Mouse (Mus musculus) macrophage (primary cell): Measurements from ENCODE around the gene Gstm3. TPM values are rescaled to one million over a fixed set of nuclear protein-coding genes. Genes with fewer than 3 reads are reported as not detected.
A peak's percentile ranks its signal among the peaks of the same experiment; 100 is the strongest.
"Not testable (repeated sequence)": the region's sequence is repeated elsewhere in the genome, so short reads cannot be mapped to it uniquely, and the experiment has no call there.

Experiments
- H3K27ac ChIP-seq: fragments of 350-480 bp; formaldehyde crosslinking; 2 replicates; pipeline ENCODE4 v1.9.0; 2021
- H3K36me3 ChIP-seq: fragments of 350-480 bp; formaldehyde crosslinking; 2 replicates; pipeline ENCODE4 v1.9.0; 2021; ENCODE audit errors: inconsistent target
- H3K4me3 ChIP-seq: fragments of 350-480 bp; formaldehyde crosslinking; 2 replicates; pipeline ENCODE4 v1.9.0; 2021; ENCODE audit errors: inconsistent target
- H3K79me2 ChIP-seq: fragments of 350-480 bp; formaldehyde crosslinking; 2 replicates; pipeline ENCODE4 v1.9.0; 2021; ENCODE audit errors: inconsistent target
- WGBS: methylation state at CpG from one replicate; pipeline ENCODE4 v1.1.7; 2026; ENCODE audit warnings: inconsistent platforms; ENCODE audit not compliant: missing documents; 5-methylcytosine and 5-hydroxymethylcytosine counted together
- polyA plus RNA-seq: library from polyadenylated mRNA; stranded (reverse); fragments of 250-400 nt; gene quantifications from 3 replicates; pipeline ENCODE4 v1.2.4, GENCODE M21; 2018; ENCODE audit warnings: inconsistent platforms
- total RNA-seq, 78 experiments: library from RNA; depleted of rRNA; stranded (reverse); fragments of 250-400 nt; gene quantifications; 1 replicate in 9 of 78; 2 replicates in 24 of 78; 3 replicates in 43 of 78; 4 replicates in 2 of 78; pipeline ENCODE4 v1.2.4; 2018; ENCODE audit warnings: inconsistent platforms in 56 of 78

The Gstm3 gene
- total RNA-seq (2018; cell fraction: chromatin; rRNA removed), result not detected
- total RNA-seq (2018; cell fraction: cytosol; rRNA removed), result not detected
- not detected for total RNA-seq (2018; cell fraction: nucleus; rRNA removed)
- polyA plus RNA-seq, result not detected in 3 replicates

DNA sequence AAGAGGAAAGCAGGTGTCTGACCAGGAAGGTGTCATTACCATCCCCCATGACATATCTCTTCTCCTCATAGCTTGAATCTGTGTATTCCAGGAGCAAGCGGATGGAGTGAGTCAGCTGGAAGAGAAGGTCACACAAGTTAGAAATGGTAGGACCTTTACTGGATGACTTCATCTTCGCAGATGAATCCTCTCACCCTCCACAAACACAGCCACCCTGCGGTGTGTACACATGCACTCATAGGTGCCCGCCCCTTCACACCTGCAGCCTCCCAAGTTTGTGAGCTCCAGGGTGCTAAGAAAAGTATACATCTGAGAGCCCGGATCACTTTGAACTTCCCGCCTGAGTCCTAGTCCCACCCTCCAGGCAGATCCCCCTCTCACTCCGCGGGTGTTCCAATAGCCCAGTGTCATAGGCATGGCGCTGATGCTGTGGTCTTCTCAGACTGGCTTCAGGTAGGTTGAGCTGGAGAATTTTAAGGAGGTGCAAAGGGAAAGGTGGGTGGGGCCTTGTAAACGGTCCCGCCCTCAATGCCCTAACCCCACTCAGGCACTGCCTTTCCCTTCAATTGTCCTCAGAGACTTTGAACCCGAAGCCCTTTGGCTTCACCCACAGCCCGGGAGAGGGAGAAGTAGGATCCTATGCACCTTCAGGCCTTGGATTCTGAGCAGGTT lies at the start of gene Gstm3:
TSS of gene Gstm3 (minus strand) at position 560 of the 672 bp plus-strand sequence.
- Histone ChIP-seq H3K4me3 (no peak within 1 kb of the TSS), H3K36me3 (no peaks in the 10 kb centered on the region), H3K79me2 (no peaks in the 10 kb centered on the region), H3K27ac (no peak within 1 kb of the TSS)
- 79% methylated on average over 13 of the region's 13 CpGs for WGBS

DNA sequence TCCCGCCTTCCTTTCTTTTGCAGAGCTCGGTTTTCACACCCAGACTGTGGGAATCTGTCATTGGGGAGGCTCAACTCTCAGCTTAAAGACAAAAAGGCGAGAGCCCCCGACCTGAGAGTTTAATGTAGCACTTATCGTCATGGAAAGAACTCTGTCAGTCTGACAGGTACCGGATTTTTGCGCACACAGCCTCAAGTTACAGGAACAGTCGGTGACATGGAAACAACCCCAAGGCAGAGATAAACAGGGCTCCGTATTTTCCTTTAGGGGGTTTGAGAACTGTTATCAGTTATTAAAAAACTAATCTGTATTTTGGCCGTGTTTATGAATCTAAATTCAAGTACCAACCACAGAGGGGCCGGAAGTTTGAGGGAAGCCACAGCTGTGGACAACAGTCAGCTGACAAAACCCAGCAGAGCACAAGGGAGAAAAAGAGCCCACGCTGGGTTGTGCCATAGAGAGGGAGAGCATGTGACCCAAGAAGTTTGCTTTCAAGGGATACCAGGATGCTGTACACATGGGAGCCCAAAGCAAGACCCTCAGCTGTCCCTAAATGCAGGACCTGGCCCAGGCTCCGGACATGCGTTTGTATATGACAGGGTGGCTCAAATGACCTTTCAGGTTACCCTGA lies 49.2 kb upstream of the Gstm3 start:
- Histone ChIP-seq H3K27ac (peak overlapping the region; percentile 95), H3K79me2 (no peaks in the 10 kb centered on the region; the same call in 1 of the 2 replicates), H3K4me3 (peak overlapping the region; percentile 46), H3K36me3 (no peaks in the 10 kb centered on the region)
- whole genome bisulfite sequencing, result 10% methylated on average over 14 of the region's 14 CpGs

DNA sequence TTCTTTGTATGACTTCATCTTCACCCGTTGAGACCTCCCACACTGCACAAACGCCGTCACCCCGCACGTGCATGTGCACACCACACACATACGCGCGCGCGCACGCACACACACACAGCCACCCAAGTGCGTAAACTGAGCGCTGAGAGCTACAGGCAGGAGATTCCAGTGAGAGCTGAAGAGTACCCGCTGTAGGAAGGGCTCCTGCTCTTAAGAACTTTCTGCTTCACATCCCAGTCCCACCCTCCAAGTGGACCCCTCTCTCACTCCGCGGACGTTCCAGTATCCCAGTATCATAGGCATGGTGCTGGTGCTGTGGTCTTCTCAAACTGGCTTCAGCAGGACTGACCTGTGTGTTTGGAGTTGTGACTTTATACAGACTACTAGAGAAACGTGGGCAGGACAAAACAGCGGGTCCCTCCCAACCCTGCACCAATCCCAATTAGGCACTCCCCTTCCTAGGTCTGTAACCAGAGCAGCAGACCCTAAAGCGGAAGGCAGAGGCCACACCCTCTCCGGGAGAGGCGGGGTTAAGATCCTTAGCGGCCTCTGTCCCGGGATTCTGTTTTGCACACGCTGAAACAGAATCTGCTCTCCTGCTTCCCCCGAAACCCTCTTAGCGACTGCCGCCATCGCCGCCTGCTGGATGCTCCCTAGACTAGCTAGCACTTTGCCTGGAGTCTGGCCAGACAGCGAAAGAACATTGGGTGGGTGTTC lies 48.5 kb upstream of the Gstm3 start, which contains the start of gene Gstm1:
TSS of gene Gstm1 (minus strand) at position 501 of the 717 bp plus-strand sequence.
- H3K27ac ChIP-seq, result peak within 1 kb of the TSS; percentile 95
- H3K36me3 ChIP-seq, result no peaks in the 10 kb centered on the region
- under 1% methylated on average over 31 of the region's 31 CpGs for WGBS
- no peaks in the 10 kb centered on the region; the same call in 1 of the 2 replicates for H3K79me2 ChIP-seq
- peak within 1 kb of the TSS; percentile 46 for H3K4me3 ChIP-seq

DNA sequence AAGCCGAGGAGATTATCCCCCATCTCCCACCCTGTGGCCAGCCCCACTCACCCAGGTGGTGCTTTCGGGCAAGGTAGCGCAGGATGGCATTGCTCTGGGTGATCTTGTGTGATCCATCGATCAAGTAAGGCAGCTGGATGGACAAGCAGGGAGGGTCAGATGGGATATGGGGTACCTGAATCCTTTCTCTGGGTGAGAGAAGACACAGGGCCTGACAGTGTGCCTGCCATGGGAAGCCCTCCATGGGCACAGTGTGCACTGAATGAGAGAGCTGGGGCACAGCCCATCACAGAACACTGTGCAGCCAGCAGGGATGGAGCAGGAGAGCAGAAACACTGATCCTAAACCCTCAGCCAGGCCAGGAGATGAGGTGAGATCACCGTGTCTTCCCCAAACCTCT lies 47.4 kb upstream of the Gstm3 start:
- WGBS, result 85% methylated on average over 5 of the region's 5 CpGs
- not testable (repeated sequence) for H3K79me2 ChIP-seq, H3K36me3 ChIP-seq
- H3K4me3 ChIP-seq, result peak overlapping the region; percentile 46; the same call in 1 of the 2 replicates
- H3K27ac ChIP-seq, result peak overlapping the region; percentile 95; the same call in 1 of the 2 replicates

DNA sequence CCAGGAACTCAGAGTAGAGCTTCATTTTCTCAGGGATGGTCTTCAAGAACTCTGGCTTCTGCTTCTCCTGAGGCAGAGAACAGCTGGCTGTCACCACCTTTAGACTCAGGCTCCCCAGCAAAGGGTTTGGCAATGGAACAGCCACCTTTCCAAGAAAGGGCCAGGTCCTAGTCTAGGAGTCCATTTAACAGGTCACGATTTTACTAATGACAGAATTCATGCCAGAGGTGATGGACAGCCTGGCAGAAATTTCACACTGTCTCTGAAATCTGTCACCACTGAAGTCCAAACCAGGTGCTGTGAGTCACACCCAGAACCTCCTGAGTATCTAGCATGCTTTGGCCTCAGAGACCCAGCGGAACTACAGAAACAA lies 45.9 kb upstream of the Gstm3 start:
- 97% methylated on average over 2 of the region's 2 CpGs for WGBS
- Histone ChIP-seq H3K36me3 (no peaks in the 10 kb centered on the region), H3K79me2 (no peaks in the 10 kb centered on the region; the same call in 1 of the 2 replicates), H3K4me3 (no peak overlapping the region), H3K27ac (no peak overlapping the region)

DNA sequence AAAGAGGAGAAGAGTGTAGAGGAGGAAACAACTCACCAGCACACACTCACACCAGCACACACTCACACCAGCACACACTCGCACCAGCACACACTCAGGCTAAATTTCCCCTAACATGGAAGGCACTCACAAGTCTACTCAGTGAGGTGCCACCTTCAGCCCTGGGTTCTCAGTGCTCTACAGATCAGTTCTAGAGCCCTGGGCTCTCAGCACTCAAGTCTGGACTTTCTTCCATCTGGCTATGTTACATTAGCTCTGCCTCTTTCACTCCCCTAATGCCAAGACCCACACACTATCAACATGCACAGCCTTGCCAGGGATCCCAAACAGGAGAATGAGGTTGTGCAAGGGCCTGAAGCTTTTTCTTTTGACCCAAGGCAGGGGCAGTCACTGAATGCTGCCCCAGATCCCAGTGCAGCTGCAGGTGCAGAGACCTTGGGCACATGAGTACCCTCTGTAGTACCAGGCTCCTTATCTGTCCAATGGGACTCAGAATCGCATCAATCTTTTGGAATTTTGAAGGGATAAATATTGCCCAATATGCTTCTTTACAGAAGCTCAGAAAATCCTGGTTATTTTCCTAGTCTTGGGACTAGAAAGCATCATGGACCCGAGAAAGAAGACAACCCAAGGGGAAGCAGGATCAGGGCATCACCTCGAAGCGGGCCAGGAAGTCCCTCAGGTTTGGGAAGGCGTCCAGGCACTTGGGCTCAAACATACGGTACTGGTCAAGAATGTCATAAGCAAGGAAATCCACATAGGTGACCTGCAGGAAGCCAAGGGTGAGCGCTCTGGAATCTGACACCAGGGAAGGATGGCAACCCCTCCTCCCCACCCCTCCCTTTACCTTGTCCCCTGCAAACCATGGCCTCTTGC lies 45.3 kb upstream of the Gstm3 start:
- H3K27ac ChIP-seq, result peak overlapping the region; percentile 69
- 92% methylated on average over 5 of the region's 8 CpGs for WGBS

DNA sequence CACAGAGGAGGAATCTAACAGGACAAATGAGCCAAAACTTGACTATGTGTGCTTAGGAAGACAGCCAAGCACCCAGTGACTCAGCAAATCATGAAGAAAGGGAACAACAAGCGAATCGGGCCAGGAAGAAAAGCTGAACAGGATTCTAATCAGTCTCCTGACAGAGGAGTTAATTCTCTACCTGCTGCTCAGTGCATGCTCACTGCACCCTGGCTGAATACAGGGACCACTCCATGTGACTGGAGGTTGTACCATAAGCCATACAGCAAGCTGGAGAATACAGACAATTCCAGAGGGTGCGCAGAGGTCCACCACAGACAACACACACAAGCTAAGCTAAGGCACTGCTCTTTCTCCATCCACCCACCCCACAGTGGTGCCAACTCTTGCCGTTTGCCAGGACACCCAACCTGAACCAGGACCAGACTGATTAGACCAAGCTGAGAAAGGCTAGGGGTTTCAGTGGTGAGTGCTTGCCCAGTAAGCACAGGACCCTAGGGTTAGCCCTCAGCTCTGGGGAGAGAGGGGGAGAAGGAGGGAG lies 44.3 kb upstream of the Gstm3 start:
- 21% methylated on average over 4 of the region's 4 CpGs for WGBS
- Histone ChIP-seq H3K36me3 (no peaks in the 10 kb centered on the region), H3K27ac (peak overlapping the region; percentile 69), H3K4me3 (no peak overlapping the region), H3K79me2 (no peaks in the 10 kb centered on the region; the same call in 1 of the 2 replicates)

More for the DNA sequence above, 45.3 kb upstream of the Gstm3 start:
- no peaks in the 10 kb centered on the region for H3K36me3 ChIP-seq
- H3K4me3 ChIP-seq, result no peak overlapping the region
- H3K79me2 ChIP-seq, result no peaks in the 10 kb centered on the region; the same call in 1 of the 2 replicates

DNA sequence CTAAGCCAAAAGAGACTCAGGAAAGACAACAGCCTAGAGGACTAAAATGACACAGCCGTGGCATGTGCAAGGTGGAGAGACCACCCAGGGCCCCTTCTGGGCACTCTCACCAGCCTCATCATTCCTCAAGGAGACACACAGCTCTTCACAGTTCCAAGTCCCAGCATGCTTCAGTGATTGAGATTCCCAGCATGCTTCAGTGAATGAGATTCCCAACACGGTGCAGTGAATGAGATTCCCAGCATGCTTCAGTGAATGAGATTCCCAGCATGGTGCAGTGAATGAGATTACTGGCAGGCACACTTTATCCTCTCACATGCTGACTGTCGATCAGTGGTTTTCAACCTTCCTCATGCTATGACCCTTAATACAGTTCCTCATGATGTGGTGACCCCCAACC lies 42.5 kb upstream of the Gstm3 start:
- Histone ChIP-seq H3K36me3 (no peaks in the 10 kb centered on the region), H3K79me2 (no peaks in the 10 kb centered on the region; the same call in 1 of the 2 replicates), H3K4me3 (no peak overlapping the region), H3K27ac (no peak overlapping the region)
- 98% methylated on average over 3 of the region's 3 CpGs for WGBS

DNA sequence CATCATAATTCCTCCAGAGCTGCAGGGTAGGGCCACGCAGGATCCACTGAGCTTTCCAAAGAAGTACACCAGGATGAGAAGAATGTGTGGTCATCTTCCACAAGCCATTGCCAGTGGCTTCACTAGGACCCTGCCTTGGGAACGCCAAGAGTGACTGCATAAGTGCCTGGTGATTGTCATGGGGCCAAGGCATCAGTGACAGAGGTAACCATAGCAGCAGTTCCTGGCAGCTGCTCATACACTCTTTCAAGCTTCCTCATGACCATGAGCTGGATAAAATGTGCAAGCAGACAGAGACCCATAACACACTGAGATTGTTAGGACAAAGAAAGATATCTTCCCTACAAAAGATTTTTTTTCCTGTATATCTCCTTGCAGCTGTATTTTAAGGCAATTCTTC lies 41.2 kb upstream of the Gstm3 start:
- no peaks in the 10 kb centered on the region for H3K79me2 ChIP-seq
- H3K4me3 ChIP-seq, result no peak overlapping the region
- 73% methylated on average over 2 of the region's 2 CpGs for WGBS
- H3K27ac ChIP-seq, result peak overlapping the region; percentile 21
- no peaks in the 10 kb centered on the region for H3K36me3 ChIP-seq

DNA sequence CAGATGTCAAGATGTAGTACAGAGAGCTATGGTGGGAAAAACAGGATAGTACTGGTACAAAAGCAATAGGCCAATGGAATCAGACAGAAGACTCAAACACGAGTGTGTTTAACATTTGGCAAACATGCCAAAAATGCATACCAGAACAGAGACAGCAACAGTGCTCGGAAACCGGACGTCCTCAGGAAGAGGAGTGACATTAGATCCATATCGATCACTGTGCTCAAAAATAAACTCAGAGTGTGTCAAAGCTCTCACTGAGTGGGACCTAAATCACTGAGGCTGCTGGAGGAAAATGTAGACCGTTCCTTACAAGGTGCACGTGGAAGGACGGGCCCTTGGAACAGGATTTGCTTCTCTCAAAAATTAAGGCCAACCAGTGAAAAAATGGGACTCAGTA lies 32.9 kb upstream of the Gstm3 start:
- Histone ChIP-seq H3K27ac (no peak overlapping the region), H3K79me2 (no peaks in the 10 kb centered on the region), H3K36me3 (no peaks in the 10 kb centered on the region), H3K4me3 (no peak overlapping the region)
- WGBS, result 87% methylated on average over 8 of the region's 8 CpGs

DNA sequence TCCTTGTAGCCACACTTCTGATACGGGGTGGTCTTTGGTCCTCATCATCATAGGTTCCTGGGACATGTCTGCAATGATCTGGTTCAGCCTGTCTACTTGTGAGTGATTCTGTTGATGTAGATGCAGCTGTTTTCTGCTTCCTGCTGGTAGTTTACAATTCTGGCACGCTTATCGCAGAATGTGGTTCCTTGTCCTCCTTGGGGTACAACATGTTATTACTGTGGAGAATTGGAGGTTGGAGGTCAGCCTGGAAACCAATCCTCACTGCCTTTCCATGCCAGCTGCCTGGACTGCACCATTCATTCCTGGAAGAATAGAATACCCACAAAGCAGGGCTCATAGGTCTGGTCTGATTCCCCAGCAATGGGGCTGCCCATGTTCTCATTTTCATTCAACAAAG lies 30.4 kb upstream of the Gstm3 start:
- Histone ChIP-seq H3K79me2 (no peaks in the 10 kb centered on the region), H3K27ac (no peak overlapping the region), H3K4me3 (no peak overlapping the region), H3K36me3 (no peaks in the 10 kb centered on the region)
- 93% methylated on average over 3 of the region's 3 CpGs for WGBS

DNA sequence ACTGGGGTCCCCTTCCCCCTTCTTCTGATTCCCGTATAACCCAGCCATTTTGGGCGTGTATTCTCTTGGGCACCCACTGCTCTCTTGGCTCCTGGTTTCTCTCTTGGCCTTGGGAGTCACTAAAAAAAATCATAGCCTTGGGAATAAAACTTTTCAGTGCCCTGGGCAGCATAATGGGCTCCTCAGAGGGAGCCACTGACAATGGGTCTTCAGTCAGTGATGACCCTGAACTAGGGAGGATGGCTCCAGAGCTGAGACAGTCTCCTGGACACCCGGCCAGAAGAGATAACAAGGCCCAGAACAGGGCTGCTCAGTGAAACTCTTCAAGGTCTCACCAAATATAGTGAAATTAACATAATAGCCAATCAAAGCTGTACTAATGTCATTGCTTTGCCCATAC lies 29.5 kb upstream of the Gstm3 start:
- Histone ChIP-seq H3K36me3 (no peaks in the 10 kb centered on the region), H3K79me2 (no peaks in the 10 kb centered on the region), H3K27ac (no peak overlapping the region), H3K4me3 (no peak overlapping the region)
- 85% methylated on average over 3 of the region's 3 CpGs for WGBS

DNA sequence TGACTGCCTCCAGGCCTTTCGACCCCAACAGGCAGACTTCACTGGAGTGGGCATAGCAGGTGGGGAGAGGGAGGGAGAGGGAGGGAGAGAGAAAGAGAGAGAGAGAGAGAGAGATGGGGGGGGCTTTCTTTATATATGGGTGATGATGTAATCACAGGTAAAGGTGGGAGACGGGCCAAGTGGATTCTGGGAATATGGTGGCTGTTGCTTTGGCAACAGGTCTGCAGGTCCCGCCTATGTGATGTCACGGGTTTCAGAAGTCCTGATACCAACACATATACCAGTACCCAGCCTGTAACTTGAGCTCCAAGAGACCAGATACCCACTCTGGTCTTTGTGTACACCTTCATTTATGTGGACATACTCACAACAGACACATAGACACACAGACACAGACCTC lies 27.5 kb upstream of the Gstm3 start:
- no peak overlapping the region for H3K27ac ChIP-seq
- H3K79me2 ChIP-seq, result no peaks in the 10 kb centered on the region
- WGBS, result 97% methylated on average over 3 of the region's 4 CpGs
- no peaks in the 10 kb centered on the region for H3K36me3 ChIP-seq
- H3K4me3 ChIP-seq, result no peak overlapping the region

DNA sequence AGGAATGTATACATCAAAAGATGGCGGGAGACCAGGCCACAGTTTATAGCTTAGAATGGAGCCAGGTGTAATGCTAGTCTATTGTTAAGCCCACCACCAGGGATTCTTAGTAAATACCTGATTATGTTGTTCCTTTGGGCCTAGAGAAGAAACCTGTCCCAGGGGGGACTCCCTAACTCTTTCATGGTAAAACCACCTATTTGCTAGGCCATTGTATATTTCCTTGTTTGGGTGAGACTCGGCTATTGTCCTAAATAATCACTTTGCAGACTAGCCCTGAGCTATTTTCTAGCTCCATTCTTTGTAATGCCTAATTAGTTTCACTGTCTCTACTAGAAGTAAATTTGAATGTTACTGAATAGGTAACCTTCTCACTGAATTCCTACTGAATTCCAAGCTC lies 26.9 kb upstream of the Gstm3 start:
- not testable (repeated sequence) for H3K27ac ChIP-seq, H3K79me2 ChIP-seq, H3K36me3 ChIP-seq, H3K4me3 ChIP-seq
- WGBS, result 100% methylated on average over 2 of the region's 2 CpGs
